9 mouse cellular contexts compared by ENCODE assay signal in the genomic region with DNA sequence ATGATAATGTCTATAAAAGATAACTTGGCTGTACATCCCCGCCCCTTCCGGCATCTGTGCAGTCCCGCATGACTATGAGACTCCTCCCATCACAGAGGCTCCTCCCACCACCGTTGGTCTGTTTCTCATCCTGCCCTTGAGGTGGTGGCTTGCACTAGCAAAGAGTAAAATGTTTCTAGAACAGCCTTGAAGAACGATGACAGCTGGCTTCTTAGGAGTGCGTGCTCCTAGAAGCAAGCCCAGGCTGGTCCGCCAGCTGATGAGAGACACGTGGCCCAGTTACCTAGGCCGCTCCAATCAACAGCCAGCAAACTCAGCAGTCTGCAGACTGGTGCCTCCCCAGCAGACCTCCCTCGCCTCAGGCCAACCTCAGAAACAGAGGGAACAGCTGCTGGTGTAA. TPM values are rescaled to one million over a fixed set of nuclear protein-coding genes. Genes with fewer than 3 reads are reported as not detected.
DNase-seq lines count a peak whose midpoint lies in the region; ATAC-seq lines count a peak whose summit lies in the region.
"Had no signal": no experiment of that assay in that cellular context is flagged by ENCODE, and none has a peak within 500 bp of the region (broad histone marks: within the 10 kb centered on the region; RNA-seq: fewer than 3 reads in every experiment).

No protein-coding gene starts in this region.

- WGBS in heart, embryonic 13.5 days, result 24% methylated on average over 10 of the region's 10 CpGs

- peak overlapping the region; percentile 42; the same call in 1 of the 2 replicates for H3K9ac ChIP-seq in heart, embryonic 13.5 days

- H3K4me2 ChIP-seq in heart, embryonic 13.5 days, result no peak overlapping the region

- ATAC-seq in heart, embryonic 13.5 days (ENCODE audit: extremely low read depth, insufficient number of reproducible peaks, low FRiP score, low TSS enrichment), result no peak
- ATAC-seq in inflammation-experienced regulatory T-cells, adult 6 months, result peak; percentile 56

- H3K27me3 ChIP-seq in heart, embryonic 13.5 days (replicated peaks), result peaks cover 26% of the 10 kb centered on the region

- H3K4me3 ChIP-seq in heart, embryonic 13.5 days, result no peak overlapping the region

- no peaks in the 10 kb centered on the region for H3K9me3 ChIP-seq in heart, embryonic 13.5 days

- no peak overlapping the region for H3K27ac ChIP-seq in heart, embryonic 13.5 days (replicated peaks)

- intact Hi-C loops in heart, postnatal 10 days (cut with DNase I), result loop anchor here (5.0 kb wide), 1 partner anchor 856 kb away; no protein-coding TSS in a partner anchor

- no peaks in the 10 kb centered on the region for H3K36me3 ChIP-seq in heart, embryonic 13.5 days

- H3K4me1 ChIP-seq in heart, embryonic 13.5 days, result peaks cover 12% of the 10 kb centered on the region

- no peak for DNase-seq in heart, postnatal 10 days
- DNase-seq in thymus, postnatal 4 days, result peak; percentile 53
- DNase-seq in thymus, postnatal 10 days (ENCODE audit: low spot score in 2 of 2), result no peak
- peak; percentile 57 for DNase-seq in testis, postnatal 10 days (ENCODE audit: low spot score)
- no peak for DNase-seq in adipocyte (ENCODE audit: low spot score)
- DNase-seq in left cerebral cortex, adult 11 months (ENCODE audit: low spot score), result no peak

RNA-seq across cellular contexts. Expression of gene Dynll2, which starts 21.1 kb away (rescaled TPM):
- 19.1 and 19.7 TPM in 2 replicates for polyA plus RNA-seq in heart, embryonic 13.5 days (2015; fragmentation: Nextera tagmentation; extraction: Ambion mirVana)
- total RNA-seq in heart, postnatal 10 days (2021), result 100 to 1,000 TPM; 236 to 257 TPM
- 1 to 10 TPM; 1.7 to 7.1 (median 3.9) TPM for polyA plus RNA-seq in inflammation-experienced regulatory T-cells, adult 6 months (2017; shearing (Covaris generic))

RNA-seq across cellular contexts. Expression of gene Olfr464, which starts 45.4 kb away (rescaled TPM):
- not detected in 2 replicates for polyA plus RNA-seq in heart, embryonic 13.5 days (2015; fragmentation: Nextera tagmentation; extraction: Ambion mirVana)
- total RNA-seq in heart, postnatal 10 days (2021), result not detected
- not detected for polyA plus RNA-seq in inflammation-experienced regulatory T-cells, adult 6 months (2017; shearing (Covaris generic))
- polyA plus RNA-seq: large intestine, adult 2 months had no signal

Comparison
In these comparisons a context has a peak if more than half of its experiments do, and no peak if none do; other contexts are left out.
1. DNase-seq: peak in thymus, postnatal 4 days (single experiment) and testis, postnatal 10 days (single experiment); none in heart, postnatal 10 days (0 of 2), thymus, postnatal 10 days (0 of 2), adipocyte (single experiment) and left cerebral cortex, adult 11 months (single experiment).